Mouse (Mus musculus): ENCODE measurements around the gene Erh. TPM values are rescaled to one million over a fixed set of nuclear protein-coding genes. Genes with fewer than 3 reads are reported as not detected.

Erh gene
- polyA plus RNA-seq, 1 experiment from 2014 or later, result 322 TPM

DNA sequence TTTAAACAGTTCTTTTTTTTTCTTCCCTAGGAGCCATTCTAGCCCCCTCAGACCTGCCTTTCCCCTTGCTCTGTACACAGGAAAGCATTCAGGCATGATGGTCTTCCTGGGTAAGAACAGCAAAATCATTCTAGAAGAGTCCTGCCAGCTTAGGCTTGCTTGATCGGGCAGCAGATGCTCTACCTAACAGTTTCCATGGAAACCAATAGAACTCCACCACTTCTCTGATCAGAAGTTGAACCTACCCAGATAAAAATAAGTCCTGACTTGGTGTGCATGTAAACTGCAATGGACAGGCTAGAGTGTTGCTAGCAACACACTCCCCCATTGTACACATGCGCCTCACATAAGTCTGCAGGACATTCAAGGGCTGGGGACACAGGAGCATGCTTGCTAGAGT, 39.9 kb downstream of the Erh start:
- Histone ChIP-seq H3K9ac (ENCODE audit: low read depth, low read length) (no peak overlapping the region), H3K36me3 (ENCODE audit: control insufficient read depth, insufficient read depth, low read length) (no peaks in the 10 kb centered on the region), H3K9me3 (ENCODE audit: control insufficient read depth, low read length) (no peaks in the 10 kb centered on the region), H3K4me1 (replicated peaks; ENCODE audit: control insufficient read depth, insufficient read depth, low read length) (no peaks in the 10 kb centered on the region), H3K4me3 (ENCODE audit: low read depth, low read length) (no peak overlapping the region), H3K27ac (ENCODE audit: low read depth, low read length) (no peak overlapping the region), H3K4me2 (replicated peaks; ENCODE audit: low read depth, low read length) (no peak overlapping the region), H3K27me3 (ENCODE audit: control insufficient read depth, insufficient read depth, low read length) (no peaks in the 10 kb centered on the region)
- no peak for ATAC-seq (ENCODE audit: low FRiP score)
- WGBS, result 90% methylated on average over 2 of the region's 2 CpGs
- DNase-seq (ENCODE audit: low spot score), result no peak

DNA sequence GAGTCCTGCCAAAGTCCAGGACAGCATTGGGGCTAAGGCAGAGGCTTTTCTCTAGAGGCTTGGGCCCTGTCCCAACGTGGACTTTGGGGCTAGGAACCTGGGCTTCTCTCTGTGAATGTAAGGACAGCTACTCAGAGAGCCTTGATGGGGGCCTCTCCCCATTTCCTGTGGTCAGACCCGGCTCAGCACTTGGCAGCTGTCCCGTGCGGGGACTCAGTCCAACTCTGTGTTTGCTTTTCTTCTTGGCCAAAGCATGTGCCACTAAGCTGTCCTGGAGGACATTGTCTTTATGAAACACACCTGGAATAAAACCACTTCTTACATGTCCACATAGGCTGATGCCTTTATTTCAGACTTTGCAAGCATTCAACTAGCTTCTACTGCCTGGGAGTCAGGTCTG, 40.6 kb downstream of the Erh start:
- Histone ChIP-seq H3K4me3 (ENCODE audit: low read depth, low read length) (no peak overlapping the region), H3K9ac (ENCODE audit: low read depth, low read length) (no peak overlapping the region), H3K36me3 (ENCODE audit: control insufficient read depth, insufficient read depth, low read length) (no peaks in the 10 kb centered on the region), H3K4me1 (replicated peaks; ENCODE audit: control insufficient read depth, insufficient read depth, low read length) (no peaks in the 10 kb centered on the region), H3K27me3 (ENCODE audit: control insufficient read depth, insufficient read depth, low read length) (no peaks in the 10 kb centered on the region), H3K27ac (ENCODE audit: low read depth, low read length) (no peak overlapping the region), H3K9me3 (ENCODE audit: control insufficient read depth, low read length) (no peaks in the 10 kb centered on the region), H3K4me2 (replicated peaks; ENCODE audit: low read depth, low read length) (no peak overlapping the region)
- DNase-seq (ENCODE audit: low spot score), result no peak
- 60% methylated on average over 4 of the region's 4 CpGs for WGBS
- no peak for ATAC-seq (ENCODE audit: low FRiP score)

DNA sequence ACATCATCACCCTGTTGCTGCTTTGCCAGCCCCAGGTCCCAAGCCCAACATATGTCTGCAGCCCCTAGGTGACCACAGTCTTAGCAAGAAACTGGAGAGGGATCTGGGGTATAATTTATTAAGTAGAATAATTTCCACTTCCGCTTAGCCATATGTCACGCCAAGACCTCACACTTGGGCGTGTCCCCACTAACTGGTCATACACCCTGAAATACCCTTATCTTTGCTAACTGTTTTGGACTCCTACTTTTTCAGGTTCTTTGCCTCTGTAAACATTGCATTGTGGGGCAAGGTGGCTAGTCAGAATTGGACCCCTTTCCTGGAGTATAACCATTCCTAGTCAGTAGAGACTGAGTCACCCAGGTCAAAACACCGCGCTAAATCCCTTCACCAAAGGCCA, 41.7 kb downstream of the Erh start:
- Histone ChIP-seq H3K4me1 (replicated peaks; ENCODE audit: control insufficient read depth, insufficient read depth, low read length) (no peaks in the 10 kb centered on the region; the same call in 1 of the 2 replicates), H3K27me3 (ENCODE audit: control insufficient read depth, insufficient read depth, low read length) (no peaks in the 10 kb centered on the region), H3K4me2 (replicated peaks; ENCODE audit: low read depth, low read length) (no peak overlapping the region), H3K4me3 (ENCODE audit: low read depth, low read length) (no peak overlapping the region), H3K9me3 (ENCODE audit: control insufficient read depth, low read length) (no peaks in the 10 kb centered on the region), H3K27ac (ENCODE audit: low read depth, low read length) (no peak overlapping the region), H3K36me3 (ENCODE audit: control insufficient read depth, insufficient read depth, low read length) (no peaks in the 10 kb centered on the region), H3K9ac (ENCODE audit: low read depth, low read length) (no peak overlapping the region)
- 91% methylated on average over 5 of the region's 5 CpGs for WGBS
- DNase-seq (ENCODE audit: low spot score), result no peak
- ATAC-seq (ENCODE audit: low FRiP score), result no peak

DNA sequence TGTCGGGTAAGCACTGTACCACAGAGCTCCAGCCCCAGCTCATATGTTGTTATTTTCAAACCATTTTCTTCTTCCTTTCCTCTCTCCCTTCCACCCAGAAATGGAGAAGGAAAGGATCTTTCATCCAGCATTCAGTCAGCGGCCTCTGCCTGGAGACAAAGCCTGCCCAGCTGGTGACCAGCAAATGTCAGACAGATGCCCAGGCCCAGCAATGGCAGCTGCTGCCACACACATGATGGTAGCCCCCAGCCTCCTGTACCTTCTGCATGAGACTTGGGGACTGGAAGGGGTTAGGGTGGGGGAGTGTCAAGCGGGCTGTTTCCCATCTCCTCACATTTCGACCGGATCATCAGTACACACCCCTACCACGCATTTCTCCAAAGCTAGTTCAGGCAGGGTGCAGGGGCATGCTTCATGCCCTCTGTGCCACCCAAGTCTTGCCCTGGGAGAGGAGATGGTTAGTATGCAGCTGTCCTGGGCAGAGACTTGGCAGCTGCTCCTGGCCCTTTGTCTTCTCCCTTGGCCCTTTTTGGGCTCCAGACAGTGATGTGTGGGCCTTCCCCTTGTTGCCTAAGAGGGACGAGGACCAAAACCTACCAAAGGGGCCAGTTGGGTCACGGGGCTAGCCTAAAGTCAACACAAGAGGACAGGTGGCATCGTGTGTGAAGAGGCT, 42.4 kb downstream of the Erh start:
- no peak for ATAC-seq (ENCODE audit: low FRiP score)
- no peak overlapping the region for H3K27ac ChIP-seq (ENCODE audit: low read depth, low read length)
- no peak overlapping the region for H3K4me2 ChIP-seq (replicated peaks; ENCODE audit: low read depth, low read length)
- no peak for DNase-seq (ENCODE audit: low spot score)
- H3K4me3 ChIP-seq (ENCODE audit: low read depth, low read length), result no peak overlapping the region
- no peaks in the 10 kb centered on the region; the same call in 1 of the 2 replicates for H3K4me1 ChIP-seq (replicated peaks; ENCODE audit: control insufficient read depth, insufficient read depth, low read length)
- H3K9ac ChIP-seq (ENCODE audit: low read depth, low read length), result no peak overlapping the region
- no peaks in the 10 kb centered on the region for H3K9me3 ChIP-seq (ENCODE audit: control insufficient read depth, low read length)
- WGBS, result 84% methylated on average over 9 of the region's 9 CpGs
- H3K36me3 ChIP-seq (ENCODE audit: control insufficient read depth, insufficient read depth, low read length), result no peaks in the 10 kb centered on the region
- H3K27me3 ChIP-seq (ENCODE audit: control insufficient read depth, insufficient read depth, low read length), result no peaks in the 10 kb centered on the region

DNA sequence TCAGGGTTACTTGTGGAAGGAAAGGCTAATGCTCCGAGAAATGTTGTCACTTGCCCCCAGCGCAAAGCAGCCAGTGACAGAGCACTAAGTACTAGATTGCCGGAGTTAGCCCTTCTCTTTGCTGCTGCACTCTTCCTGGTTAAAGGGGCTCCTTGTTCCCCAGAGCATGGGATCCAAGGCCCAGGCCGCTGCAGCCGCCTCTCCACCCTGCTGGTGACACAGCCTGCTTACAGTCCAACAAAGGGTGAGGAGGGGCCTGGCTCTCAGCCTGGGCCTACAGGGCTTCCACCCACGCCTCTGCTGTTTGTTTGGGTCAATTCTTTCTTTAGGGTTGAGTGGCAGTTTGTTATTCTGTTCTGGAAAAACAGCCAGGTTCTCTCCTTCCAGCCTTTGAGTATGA, 45.4 kb downstream of the Erh start:
- Histone ChIP-seq H3K36me3 (ENCODE audit: control insufficient read depth, insufficient read depth, low read length) (no peaks in the 10 kb centered on the region), H3K27ac (ENCODE audit: low read depth, low read length) (no peak overlapping the region), H3K4me2 (replicated peaks; ENCODE audit: low read depth, low read length) (no peak overlapping the region), H3K9me3 (ENCODE audit: control insufficient read depth, low read length) (no peaks in the 10 kb centered on the region), H3K27me3 (ENCODE audit: control insufficient read depth, insufficient read depth, low read length) (no peaks in the 10 kb centered on the region), H3K4me1 (replicated peaks; ENCODE audit: control insufficient read depth, insufficient read depth, low read length) (no peaks in the 10 kb centered on the region; the same call in 1 of the 2 replicates), H3K9ac (ENCODE audit: low read depth, low read length) (0 out of 2 replicates have a peak overlapping the region, but pooled peaks have one; percentile 31), H3K4me3 (ENCODE audit: low read depth, low read length) (no peak overlapping the region)
- DNase-seq (ENCODE audit: low spot score) (no peak), ATAC-seq (ENCODE audit: low FRiP score) (no peak)
- WGBS, result 38% methylated on average over 6 of the region's 6 CpGs

DNA sequence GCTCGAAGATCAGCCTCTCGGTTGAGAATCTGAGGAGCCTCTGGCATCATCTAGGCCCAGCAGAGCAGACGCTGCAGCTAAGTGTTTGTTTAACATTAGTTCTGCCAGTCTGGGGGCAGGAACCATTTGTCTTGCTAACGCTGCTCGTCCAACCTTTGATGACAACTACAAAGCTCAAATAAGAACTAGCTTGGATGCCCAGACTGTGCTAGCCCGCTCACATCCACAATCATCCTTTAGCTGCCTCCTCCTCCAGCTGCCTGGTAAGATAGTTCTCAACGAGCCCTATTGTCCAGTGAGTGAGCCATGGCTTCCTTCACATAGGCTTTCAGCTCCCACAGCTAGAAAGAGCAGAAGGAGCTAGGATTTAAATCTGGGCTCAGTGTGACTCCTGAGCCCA, 45.9 kb downstream of the Erh start:
- ATAC-seq (ENCODE audit: low FRiP score) (no peak), DNase-seq (ENCODE audit: low spot score) (no peak)
- no peaks in the 10 kb centered on the region for H3K36me3 ChIP-seq (ENCODE audit: control insufficient read depth, insufficient read depth, low read length)
- H3K4me2 ChIP-seq (replicated peaks; ENCODE audit: low read depth, low read length), result no peak overlapping the region
- H3K27me3 ChIP-seq (ENCODE audit: control insufficient read depth, insufficient read depth, low read length), result no peaks in the 10 kb centered on the region
- no peaks in the 10 kb centered on the region; the same call in 1 of the 2 replicates for H3K4me1 ChIP-seq (replicated peaks; ENCODE audit: control insufficient read depth, insufficient read depth, low read length)
- 32% methylated on average over 7 of the region's 7 CpGs for WGBS
- H3K9ac ChIP-seq (ENCODE audit: low read depth, low read length), result no peak overlapping the region
- no peak overlapping the region for H3K27ac ChIP-seq (ENCODE audit: low read depth, low read length)
- no peak overlapping the region for H3K4me3 ChIP-seq (ENCODE audit: low read depth, low read length)
- no peaks in the 10 kb centered on the region for H3K9me3 ChIP-seq (ENCODE audit: control insufficient read depth, low read length)

DNA sequence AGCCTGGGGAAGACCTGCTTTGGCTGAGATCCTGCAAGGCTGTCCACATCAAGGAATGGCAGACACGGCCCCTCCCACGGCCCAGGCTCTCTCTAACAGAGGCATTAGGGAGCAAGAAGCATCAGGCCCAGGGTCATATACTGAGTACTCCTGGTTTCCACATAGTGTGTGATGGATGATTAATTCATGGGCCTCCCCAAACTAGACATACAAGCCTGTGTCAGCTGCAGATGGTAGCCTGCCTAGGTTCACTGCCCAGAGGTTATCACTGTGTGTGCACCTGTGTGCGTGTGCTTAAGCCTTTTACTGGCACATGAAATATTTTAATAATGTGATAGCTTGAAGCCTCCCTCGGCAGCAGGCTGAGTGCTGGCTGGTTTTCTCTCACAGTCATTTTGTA, 48.2 kb downstream of the Erh start:
- Histone ChIP-seq H3K36me3 (ENCODE audit: control insufficient read depth, insufficient read depth, low read length) (no peaks in the 10 kb centered on the region), H3K4me1 (replicated peaks; ENCODE audit: control insufficient read depth, insufficient read depth, low read length) (no peaks in the 10 kb centered on the region; the same call in 1 of the 2 replicates), H3K27ac (ENCODE audit: low read depth, low read length) (no peak overlapping the region), H3K4me3 (ENCODE audit: low read depth, low read length) (no peak overlapping the region), H3K4me2 (replicated peaks; ENCODE audit: low read depth, low read length) (no peak overlapping the region), H3K9me3 (ENCODE audit: control insufficient read depth, low read length) (no peaks in the 10 kb centered on the region), H3K9ac (ENCODE audit: low read depth, low read length) (no peak overlapping the region), H3K27me3 (ENCODE audit: control insufficient read depth, insufficient read depth, low read length) (no peaks in the 10 kb centered on the region)
- 95% methylated on average over 4 of the region's 4 CpGs for WGBS
- ATAC-seq (ENCODE audit: low FRiP score), result no peak
- DNase-seq (ENCODE audit: low spot score), result no peak

DNA sequence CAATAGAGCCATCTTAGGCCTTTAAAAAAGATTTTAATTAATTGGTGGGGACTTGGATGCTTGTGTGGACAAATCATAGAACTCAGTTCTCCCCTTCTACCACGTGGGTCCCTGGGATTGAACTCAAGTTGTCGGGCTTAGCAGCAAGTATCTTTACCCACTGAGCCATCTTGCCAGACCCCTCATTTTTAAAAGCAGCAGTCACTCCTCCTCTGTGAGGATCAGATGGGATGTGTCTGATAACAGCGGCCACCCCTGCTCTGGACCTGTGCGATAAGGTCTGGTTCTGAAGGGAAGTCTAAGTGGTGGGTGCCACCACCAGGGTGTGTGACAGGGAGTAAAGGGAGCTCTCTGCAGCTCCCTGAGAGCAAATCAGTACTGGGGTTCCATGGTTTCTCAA, 48.6 kb downstream of the Erh start:
- DNase-seq (ENCODE audit: low spot score), result no peak
- no peak overlapping the region for H3K27ac ChIP-seq (ENCODE audit: low read depth, low read length)
- no peaks in the 10 kb centered on the region for H3K9me3 ChIP-seq (ENCODE audit: control insufficient read depth, low read length)
- 95% methylated on average over 4 of the region's 4 CpGs for WGBS
- no peak overlapping the region for H3K4me3 ChIP-seq (ENCODE audit: low read depth, low read length)
- H3K36me3 ChIP-seq (ENCODE audit: control insufficient read depth, insufficient read depth, low read length), result no peaks in the 10 kb centered on the region
- H3K4me1 ChIP-seq (replicated peaks; ENCODE audit: control insufficient read depth, insufficient read depth, low read length), result no peaks in the 10 kb centered on the region; the same call in 1 of the 2 replicates
- no peaks in the 10 kb centered on the region for H3K27me3 ChIP-seq (ENCODE audit: control insufficient read depth, insufficient read depth, low read length)
- ATAC-seq (ENCODE audit: low FRiP score), result no peak
- no peak overlapping the region for H3K9ac ChIP-seq (ENCODE audit: low read depth, low read length)
- no peak overlapping the region for H3K4me2 ChIP-seq (replicated peaks; ENCODE audit: low read depth, low read length)

DNA sequence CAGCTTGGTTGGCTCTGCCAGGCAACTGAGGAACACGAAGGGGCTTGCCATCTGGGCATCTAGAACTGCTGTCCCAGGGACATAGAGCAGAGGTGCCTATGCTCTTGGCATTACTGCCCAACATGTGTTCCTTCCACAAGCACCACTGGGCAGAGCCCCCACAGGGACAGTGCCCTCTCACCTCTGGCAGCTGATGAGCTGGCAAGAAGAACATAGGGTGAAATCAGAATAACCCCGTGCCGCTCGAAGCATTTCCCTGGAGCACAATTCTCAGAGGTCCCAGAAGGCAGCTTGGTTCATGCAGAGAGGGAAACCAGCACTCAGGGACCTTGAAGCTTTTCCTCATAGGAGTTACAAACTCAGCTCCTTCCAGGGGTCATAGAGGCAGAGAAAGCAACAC, 49.4 kb downstream of the Erh start:
- no peaks in the 10 kb centered on the region for H3K27me3 ChIP-seq (ENCODE audit: control insufficient read depth, insufficient read depth, low read length)
- H3K4me3 ChIP-seq (ENCODE audit: low read depth, low read length), result no peak overlapping the region
- DNase-seq (ENCODE audit: low spot score) (no peak), ATAC-seq (ENCODE audit: low FRiP score) (no peak)
- no peaks in the 10 kb centered on the region; the same call in 1 of the 2 replicates for H3K4me1 ChIP-seq (replicated peaks; ENCODE audit: control insufficient read depth, insufficient read depth, low read length)
- H3K36me3 ChIP-seq (ENCODE audit: control insufficient read depth, insufficient read depth, low read length), result no peaks in the 10 kb centered on the region
- H3K9ac ChIP-seq (ENCODE audit: low read depth, low read length), result no peak overlapping the region
- H3K4me2 ChIP-seq (replicated peaks; ENCODE audit: low read depth, low read length), result no peak overlapping the region
- WGBS, result 91% methylated on average over 4 of the region's 4 CpGs
- no peaks in the 10 kb centered on the region for H3K9me3 ChIP-seq (ENCODE audit: control insufficient read depth, low read length)
- H3K27ac ChIP-seq (ENCODE audit: low read depth, low read length), result no peak overlapping the region
